Mouse (Mus musculus) lung, postnatal 0 days (tissue): Measurements from ENCODE around the gene Gcn1l1.

Experiments
- CTCF ChIP-seq: IDR thresholded peaks from 2 replicates; pipeline ENCODE4 v1.5.1; 2016; ENCODE audit warnings: antibody characterized with exemption, mild to moderate bottlenecking
- EP300 ChIP-seq: IDR thresholded peaks from 2 replicates; pipeline ENCODE4 v1.6.1; 2016; ENCODE audit warnings: antibody characterized with exemption, mild to moderate bottlenecking, control low read depth

- TF ChIP-seq CTCF (no peak), EP300 (no peak)
These were observed 69.0 kb downstream of the Gcn1l1 start for GRCm38 (mm10) chr5:115634046-115634445.
